Mouse (Mus musculus): ENCODE measurements around the gene Ckm.

DNA sequence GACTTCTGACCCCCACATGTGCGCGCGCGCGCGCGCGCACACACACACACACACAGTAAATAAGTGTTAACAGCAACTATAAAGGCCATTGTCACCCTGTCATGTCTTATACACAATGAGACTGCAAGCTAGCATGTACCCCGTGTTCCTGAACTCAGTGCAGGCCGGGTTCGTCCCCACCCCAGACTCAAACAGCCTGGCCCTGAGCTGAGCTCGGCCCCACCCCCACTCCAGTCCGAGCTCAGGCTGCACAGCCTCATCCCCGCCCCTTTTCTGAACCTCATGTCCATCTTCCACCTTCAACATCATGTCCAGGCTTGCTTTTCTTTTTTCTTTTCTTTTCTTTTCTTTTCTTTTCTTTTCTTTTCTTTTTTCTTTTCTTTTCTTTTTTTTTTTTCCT lies 65.7 kb downstream of the Ckm start:
- TF ChIP-seq CTCF (IDR thresholded peaks at IDR 0.05; ENCODE audit: borderline replicate concordance, insufficient read depth, low read depth, low read length) (no peak), POLR2A (IDR thresholded peaks at IDR 0.05; ENCODE audit: borderline replicate concordance, insufficient read depth, low read length) (no peak)

Data from cerebellum, adult 2 months (tissue).